Mouse (Mus musculus) liver, embryonic 15.5 days (tissue): ENCODE results near the gene Plcb4. TPM values are rescaled to one million over a fixed set of nuclear protein-coding genes. Genes with fewer than 3 reads are reported as not detected.

Source experiments
- ATAC-seq: fragments of 200-750 bp; cut with Nextera tagmentation; 2 replicates; pipeline ENCODE4 v1.8.0; 2017; ENCODE audit warnings: moderate number of reproducible peaks, mild to moderate bottlenecking, moderate library complexity; ENCODE audit not compliant: insufficient read depth
- H3K27ac ChIP-seq: fragments of 300-500 bp; sonication (generic); replicated peaks from 2 replicates; pipeline ENCODE4 v1.5.1; 2015; ENCODE audit warnings: mild to moderate bottlenecking, inconsistent platforms
- H3K27me3 ChIP-seq: fragments of 300-500 bp; sonication (generic); 2 replicates; pipeline ENCODE4 v1.6.1; 2015; ENCODE audit warnings: mild to moderate bottlenecking, inconsistent platforms
- H3K36me3 ChIP-seq: fragments of 300-500 bp; sonication (generic); replicated peaks from 2 replicates; pipeline ENCODE4 v1.6.1; 2015; ENCODE audit warnings: moderate library complexity, mild to moderate bottlenecking, inconsistent platforms
- H3K4me1 ChIP-seq: fragments of 300-500 bp; sonication (generic); replicated peaks from 2 replicates; pipeline ENCODE4 v1.6.1; 2015; ENCODE audit warnings: inconsistent platforms
- H3K4me2 ChIP-seq: fragments of 300-500 bp; sonication (generic); 2 replicates; pipeline ENCODE4 v1.6.1; 2015; ENCODE audit warnings: moderate library complexity, mild to moderate bottlenecking, inconsistent platforms
- H3K4me3 ChIP-seq: fragments of 300-500 bp; sonication (generic); replicated peaks from 2 replicates; pipeline ENCODE4 v1.5.1; 2015; ENCODE audit warnings: mild to moderate bottlenecking, inconsistent platforms
- H3K9ac ChIP-seq: fragments of 300-500 bp; sonication (generic); 2 replicates; pipeline ENCODE4 v1.6.1; 2015; ENCODE audit warnings: moderate library complexity, mild to moderate bottlenecking, inconsistent platforms
- H3K9me3 ChIP-seq: fragments of 300-500 bp; sonication (generic); replicated peaks from 2 replicates; pipeline ENCODE4 v1.6.1; 2016; ENCODE audit warnings: inconsistent platforms
- WGBS: fragments of 180-500 bp; shearing (Covaris S2); methylation state at CpG from one replicate; pipeline ENCODE4 v1.1.7; 2015; ENCODE audit warnings: mixed read lengths; ENCODE audit not compliant: insufficient replicate concordance; 5-methylcytosine and 5-hydroxymethylcytosine counted together
- polyA plus RNA-seq: library from polyadenylated mRNA; unstranded; fragments of >200 nt; fragmentation: Nextera tagmentation; extraction: Ambion mirVana; gene quantifications from 2 replicates; pipeline ENCODE4 v1.2.1, GENCODE M21; 2015

Gene Plcb4
- 1.6 and 2.2 TPM in 2 replicates for polyA plus RNA-seq

- Histone ChIP-seq H3K9ac (peak within 1 kb of the TSS; percentile 66), H3K27me3 (peaks cover 16% of the 10 kb centered on the region), H3K27ac (peak within 1 kb of the TSS; percentile 77), H3K4me3 (peak within 1 kb of the TSS; percentile 67), H3K4me1 (no peaks in the 10 kb centered on the region), H3K9me3 (no peaks in the 10 kb centered on the region), H3K36me3 (no peaks in the 10 kb centered on the region), H3K4me2 (peak within 1 kb of the TSS; percentile 79)
- ATAC-seq: peak; percentile 77
- under 1% methylated on average over 66 of the region's 71 CpGs for WGBS
Measured at GRCm38 (mm10) chr2:135658486-135659390, at the start of gene Plcb4. TSS of gene Plcb4 (plus strand) at chr2:135659011.

- H3K9me3 ChIP-seq: no peaks in the 10 kb centered on the region
- WGBS: 46% methylated on average over 4 of the region's 4 CpGs
- H3K36me3 ChIP-seq: no peaks in the 10 kb centered on the region
- no peak overlapping the region for H3K4me2 ChIP-seq
- H3K4me1 ChIP-seq: no peaks in the 10 kb centered on the region
- no peak overlapping the region for H3K9ac ChIP-seq
- ATAC-seq: no peak
- H3K4me3 ChIP-seq: no peak overlapping the region
- H3K27ac ChIP-seq: no peak overlapping the region
- H3K27me3 ChIP-seq: no peaks in the 10 kb centered on the region
Measured at GRCm38 (mm10) chr2:135614651-135615261, 44.1 kb upstream of the Plcb4 start.

DNA sequence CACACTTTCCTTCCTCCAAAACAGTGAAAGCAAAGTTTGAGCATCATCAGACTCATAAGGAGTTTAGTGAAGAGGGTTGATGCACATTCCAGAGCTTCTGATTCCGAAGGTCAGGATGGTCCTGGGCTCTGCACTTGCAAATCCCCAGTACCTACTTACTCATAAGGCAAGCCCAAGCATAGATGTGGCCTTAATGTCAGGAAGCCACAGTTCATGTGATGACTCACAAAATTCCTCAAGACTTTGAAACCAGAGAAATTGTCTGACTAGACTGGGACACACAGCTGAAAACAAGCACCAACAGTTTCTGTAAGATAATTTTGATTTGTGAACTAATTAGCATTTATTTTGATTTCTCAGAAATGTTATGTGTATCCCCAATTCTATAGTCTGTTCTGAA lies 42.7 kb upstream of the Plcb4 start:
- no peak overlapping the region for H3K4me3 ChIP-seq
- ATAC-seq: no peak
- H3K36me3 ChIP-seq: no peaks in the 10 kb centered on the region
- no peak overlapping the region for H3K4me2 ChIP-seq
- H3K9ac ChIP-seq: no peak overlapping the region
- H3K4me1 ChIP-seq: no peaks in the 10 kb centered on the region
- WGBS: 40% methylated on average over 1 of the region's 1 CpGs
- H3K27ac ChIP-seq: no peak overlapping the region
- no peaks in the 10 kb centered on the region for H3K27me3 ChIP-seq
- no peaks in the 10 kb centered on the region for H3K9me3 ChIP-seq

- Histone ChIP-seq H3K4me1 (no peaks in the 10 kb centered on the region), H3K9ac (no peak overlapping the region), H3K9me3 (no peaks in the 10 kb centered on the region), H3K27ac (no peak overlapping the region), H3K4me3 (no peak overlapping the region), H3K36me3 (no peaks in the 10 kb centered on the region), H3K4me2 (no peak overlapping the region), H3K27me3 (no peaks in the 10 kb centered on the region)
- no peak for ATAC-seq
Measured at GRCm38 (mm10) chr2:135618551-135618950, 40.3 kb upstream of the Plcb4 start.

- H3K9ac ChIP-seq: no peak overlapping the region
- no peaks in the 10 kb centered on the region for H3K27me3 ChIP-seq
- H3K9me3 ChIP-seq: no peaks in the 10 kb centered on the region
- no peak overlapping the region for H3K4me3 ChIP-seq
- no peak overlapping the region for H3K27ac ChIP-seq
- 60% methylated on average over 2 of the region's 2 CpGs for WGBS
- no peaks in the 10 kb centered on the region for H3K36me3 ChIP-seq
- H3K4me1 ChIP-seq: no peaks in the 10 kb centered on the region
- ATAC-seq: no peak
- H3K4me2 ChIP-seq: no peak overlapping the region
Measured at GRCm38 (mm10) chr2:135619956-135620355, 38.9 kb upstream of the Plcb4 start.

DNA sequence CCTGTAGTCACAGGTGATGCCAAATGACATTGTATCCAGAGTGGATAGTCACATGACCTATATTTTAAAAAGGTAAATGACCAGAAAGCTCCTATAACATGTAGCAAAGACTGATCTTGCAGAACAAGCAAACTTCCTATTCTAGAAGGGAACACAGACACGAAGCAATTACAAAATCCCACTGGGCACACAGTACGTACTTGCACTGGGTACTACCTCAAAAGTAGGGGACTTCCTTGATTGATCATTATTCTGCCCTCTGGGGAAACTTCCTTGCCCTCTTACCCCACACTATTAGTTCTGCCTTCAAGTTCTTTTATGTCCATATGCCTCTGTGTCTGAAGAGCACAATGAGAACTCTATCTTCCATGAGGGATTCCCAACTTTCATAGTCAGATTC lies 31.0 kb upstream of the Plcb4 start:
- Histone ChIP-seq H3K4me3 (no peak overlapping the region), H3K27ac (no peak overlapping the region), H3K36me3 (no peaks in the 10 kb centered on the region), H3K9me3 (no peaks in the 10 kb centered on the region), H3K27me3 (no peaks in the 10 kb centered on the region), H3K9ac (no peak overlapping the region), H3K4me2 (no peak overlapping the region), H3K4me1 (no peaks in the 10 kb centered on the region)
- ATAC-seq: peak; percentile 18; the same call in 1 of the 2 replicates
- WGBS: 53% methylated on average over 2 of the region's 2 CpGs

DNA sequence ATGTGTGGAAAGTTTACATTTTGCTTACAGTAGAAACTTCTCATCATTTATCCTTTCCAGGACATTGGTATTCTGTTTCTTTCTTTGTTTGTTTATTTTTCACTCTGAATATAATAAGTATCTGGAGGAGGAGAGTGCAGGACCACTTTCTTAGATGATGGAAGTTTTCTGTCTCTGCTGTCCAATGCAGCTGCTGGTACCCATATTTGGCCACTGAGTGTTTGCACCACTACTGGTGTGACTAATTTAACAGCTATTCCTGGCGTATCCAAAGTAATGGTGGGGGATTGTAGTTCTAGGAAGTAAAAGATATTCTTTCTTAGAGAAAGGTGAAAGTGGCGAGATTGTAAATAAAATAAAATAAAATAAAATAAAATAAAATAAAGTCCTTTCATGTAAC lies 21.6 kb upstream of the Plcb4 start:
- Histone ChIP-seq H3K4me1 (no peaks in the 10 kb centered on the region), H3K4me2 (no peak overlapping the region), H3K27ac (no peak overlapping the region), H3K4me3 (no peak overlapping the region), H3K27me3 (no peaks in the 10 kb centered on the region), H3K9me3 (no peaks in the 10 kb centered on the region), H3K9ac (no peak overlapping the region), H3K36me3 (no peaks in the 10 kb centered on the region)
- 45% methylated on average over 2 of the region's 2 CpGs for WGBS
- ATAC-seq: no peak

DNA sequence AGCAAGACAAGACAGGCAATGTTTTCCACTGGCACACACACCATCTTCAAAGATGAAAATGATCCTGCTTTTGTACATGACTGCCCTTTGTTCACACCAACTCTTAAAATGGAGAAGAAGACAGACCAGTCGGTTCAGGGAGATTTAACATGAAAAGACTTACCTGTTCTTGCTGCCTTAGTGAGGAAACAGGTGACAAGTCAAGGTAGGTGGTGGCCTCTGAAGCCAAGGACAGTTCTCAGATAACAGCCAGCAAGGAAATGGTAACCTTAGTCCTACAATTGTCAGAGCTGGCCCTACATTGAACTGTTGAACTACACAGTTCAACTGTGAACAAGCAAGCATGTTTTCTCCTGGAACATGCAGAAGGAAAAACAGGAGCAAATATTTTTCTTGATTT lies 17.8 kb upstream of the Plcb4 start:
- Histone ChIP-seq H3K27me3 (no peaks in the 10 kb centered on the region), H3K9me3 (no peaks in the 10 kb centered on the region), H3K4me2 (no peak overlapping the region), H3K4me3 (no peak overlapping the region), H3K9ac (no peak overlapping the region), H3K36me3 (no peaks in the 10 kb centered on the region), H3K4me1 (no peaks in the 10 kb centered on the region), H3K27ac (no peak overlapping the region)
- ATAC-seq: no peak
- WGBS: 57% methylated on average over 1 of the region's 1 CpGs

GRCm38 (mm10) chr2:135641636-135642035 lies 17.2 kb upstream of the Plcb4 start:
- Histone ChIP-seq H3K4me3 (no peak overlapping the region), H3K4me1 (no peaks in the 10 kb centered on the region), H3K9me3 (no peaks in the 10 kb centered on the region), H3K4me2 (no peak overlapping the region), H3K36me3 (no peaks in the 10 kb centered on the region), H3K27ac (no peak overlapping the region), H3K9ac (no peak overlapping the region), H3K27me3 (no peaks in the 10 kb centered on the region)
- 60% methylated on average over 2 of the region's 2 CpGs for WGBS
- ATAC-seq: no peak

GRCm38 (mm10) chr2:135646226-135646625 lies 12.6 kb upstream of the Plcb4 start:
- ATAC-seq: no peak
- H3K4me2 ChIP-seq: no peak overlapping the region
- H3K36me3 ChIP-seq: no peaks in the 10 kb centered on the region
- no peak overlapping the region for H3K4me3 ChIP-seq
- no peaks in the 10 kb centered on the region for H3K27me3 ChIP-seq
- no peaks in the 10 kb centered on the region for H3K4me1 ChIP-seq
- no peak overlapping the region for H3K9ac ChIP-seq
- WGBS: 53% methylated on average over 3 of the region's 3 CpGs
- H3K9me3 ChIP-seq: no peaks in the 10 kb centered on the region
- H3K27ac ChIP-seq: no peak overlapping the region

- H3K9ac ChIP-seq: no peak overlapping the region
- no peaks in the 10 kb centered on the region for H3K4me1 ChIP-seq
- no peak overlapping the region for H3K27ac ChIP-seq
- ATAC-seq: no peak
- no peak overlapping the region for H3K4me2 ChIP-seq
- H3K27me3 ChIP-seq: no peaks in the 10 kb centered on the region
- no peaks in the 10 kb centered on the region for H3K36me3 ChIP-seq
- 62% methylated on average over 6 of the region's 6 CpGs for WGBS
- H3K9me3 ChIP-seq: no peaks in the 10 kb centered on the region
- no peak overlapping the region for H3K4me3 ChIP-seq
Measured at GRCm38 (mm10) chr2:135646654-135647053, 12.2 kb upstream of the Plcb4 start.
